Mouse (Mus musculus) CH12.LX (cell line): ENCODE measurements around the gene Acp2.

Experiments
- MAFK ChIP-seq: IDR thresholded peaks from 2 replicates; pipeline ENCODE4 v1.6.1; 2011; ENCODE audit warnings: low read length, improper control_type of control experiment; ENCODE audit not compliant: insufficient replicate concordance
- NELFE ChIP-seq: IDR thresholded peaks from 2 replicates; pipeline ENCODE4 v1.6.1; 2011; ENCODE audit warnings: low read depth, low read length, improper control_type of control experiment
- RAD21 ChIP-seq: IDR thresholded peaks from 2 replicates; pipeline ENCODE4 v1.6.1; 2011; ENCODE audit warnings: low read depth, mild to moderate bottlenecking, low read length, improper control_type of control experiment, moderate library complexity
- SIN3A ChIP-seq: IDR thresholded peaks from 2 replicates; pipeline ENCODE4 v1.6.1; 2012; ENCODE audit warnings: low read length, improper control_type of control experiment, inconsistent platforms
- USF1 ChIP-seq: IDR thresholded peaks from 2 replicates; pipeline ENCODE4 v1.6.1; 2014; ENCODE audit warnings: low read depth, mild to moderate bottlenecking, inconsistent platforms, low read length, improper control_type of control experiment

- TF ChIP-seq SIN3A (no peak), MAFK (no peak), USF1 (no peak), RAD21 (no peak), NELFE (no peak)
These were observed 40.7 kb downstream of the Acp2 start for GRCm38 (mm10) chr2:91243416-91243815.
